Mouse (Mus musculus) right cerebral cortex, postnatal 10 days (tissue): ENCODE measurements at regions not wholly inside any gene's neighbourhood (a gene's known extent, or its start where the extent isn't known, plus 50 kb on each side); places are given as distances from the start of the nearest gene placed in this dataset.
A peak's percentile ranks its signal among the peaks of the same experiment; 100 is the strongest.

ENCODE experiments used
- DNase-seq, 2 experiments: peaks; one replicate each; pipeline ENCODE4 v3.0.0; 2021; ENCODE audit warnings: low spot score in 2 of 2

GRCm38 (mm10) chr1:164628840-164629239, 167.6 kb upstream of the Dpt start:
- no peak for DNase-seq

GRCm38 (mm10) chr1:164622946-164623345, 164.8 kb upstream of the Atp1b1 start:
- DNase-seq = no peak

GRCm38 (mm10) chr1:164622417-164622816, 164.3 kb upstream of the Atp1b1 start:
- DNase-seq = no peak

- no peak for DNase-seq
These were observed 162.0 kb upstream of the Atp1b1 start for GRCm38 (mm10) chr1:164620129-164620528.

- no peak for DNase-seq
These were observed 159.7 kb upstream of the Atp1b1 start for GRCm38 (mm10) chr1:164617871-164618270.

GRCm38 (mm10) chr1:164607061-164607460, 148.9 kb upstream of the Atp1b1 start:
- no peak for DNase-seq

- no peak for DNase-seq
These were observed 148.1 kb upstream of the Atp1b1 start for GRCm38 (mm10) chr1:164606141-164606754.

- DNase-seq = no peak
These were observed 145.3 kb upstream of the Atp1b1 start for GRCm38 (mm10) chr1:164603433-164603832.

GRCm38 (mm10) chr1:164602568-164602967, 144.4 kb upstream of the Atp1b1 start:
- no peak for DNase-seq

- no peak for DNase-seq
These were observed 132.1 kb upstream of the Atp1b1 start for GRCm38 (mm10) chr1:164590205-164590613.

GRCm38 (mm10) chr1:164586066-164586989, 128.2 kb upstream of the Atp1b1 start:
- peak; percentile 76 to 87 for DNase-seq

- peak; percentile 77 to 86 for DNase-seq
These were observed 118.8 kb upstream of the Atp1b1 start for GRCm38 (mm10) chr1:164576856-164577489.

GRCm38 (mm10) chr1:164573639-164574038, 115.5 kb upstream of the Atp1b1 start:
- no peak for DNase-seq

- DNase-seq = no peak
These were observed 114.0 kb upstream of the Atp1b1 start for GRCm38 (mm10) chr1:164572183-164572582.

- no peak for DNase-seq
These were observed 113.4 kb upstream of the Atp1b1 start for GRCm38 (mm10) chr1:164571496-164572078.

- peak in 1 of 2 experiments; percentile 8 for DNase-seq
These were observed 106.7 kb upstream of the Atp1b1 start for GRCm38 (mm10) chr1:164564847-164565246.

GRCm38 (mm10) chr1:164559546-164560228, 101.5 kb upstream of the Atp1b1 start:
- no peak for DNase-seq

GRCm38 (mm10) chr1:164552658-164553057, 94.5 kb upstream of the Atp1b1 start:
- no peak for DNase-seq

GRCm38 (mm10) chr1:164551019-164551418, 92.9 kb upstream of the Atp1b1 start:
- DNase-seq = no peak

GRCm38 (mm10) chr1:164550596-164550995, 92.4 kb upstream of the Atp1b1 start:
- DNase-seq = no peak

- no peak for DNase-seq
These were observed 89.9 kb upstream of the Atp1b1 start for GRCm38 (mm10) chr1:164548071-164548470.

GRCm38 (mm10) chr1:164545843-164546242, 87.7 kb upstream of the Atp1b1 start:
- DNase-seq = no peak
